8 mouse cellular contexts compared by ENCODE assay signal in genomic region chr1:136624146-136625018, GRCm38 (mm10). TPM values are rescaled to one million over a fixed set of nuclear protein-coding genes. Genes with fewer than 3 reads are reported as not detected.
DNase-seq lines count a peak whose midpoint lies in the region; ATAC-seq lines count a peak whose summit lies in the region.

Zfp281 (plus strand) TSS chr1:136624901.

- peak within 1 kb of the TSS; percentile 96 for H3K9ac ChIP-seq in heart, embryonic 13.5 days
- peak within 1 kb of the TSS; percentile 93 for H3K9ac ChIP-seq in liver, embryonic 12.5 days
- peak within 1 kb of the TSS; percentile 94 for H3K9ac ChIP-seq in stomach, embryonic 15.5 days

- no peaks in the 10 kb centered on the region for H3K27me3 ChIP-seq in heart, embryonic 13.5 days (replicated peaks)
- H3K27me3 ChIP-seq in liver, embryonic 12.5 days (replicated peaks), result no peaks in the 10 kb centered on the region
- H3K27me3 ChIP-seq in stomach, embryonic 15.5 days (replicated peaks), result no peaks in the 10 kb centered on the region

- ATAC-seq in heart, embryonic 13.5 days (ENCODE audit: extremely low read depth, insufficient number of reproducible peaks, low FRiP score, low TSS enrichment), result peak; percentile 96
- peak; percentile 97 for ATAC-seq in liver, embryonic 12.5 days
- ATAC-seq in stomach, embryonic 15.5 days (ENCODE audit: insufficient read depth, low FRiP score, low read depth), result peak; percentile 98

- H3K27ac ChIP-seq in brown adipose tissue, adult 24 weeks (replicated peaks; ENCODE audit: low read depth, low read length), result peak within 1 kb of the TSS; percentile 48
- H3K27ac ChIP-seq in heart, embryonic 13.5 days (replicated peaks), result peak within 1 kb of the TSS; percentile 92
- H3K27ac ChIP-seq in liver, embryonic 12.5 days, result peak within 1 kb of the TSS; percentile 81
- H3K27ac ChIP-seq in stomach, embryonic 15.5 days, result peak within 1 kb of the TSS; percentile 90

- H3K9me3 ChIP-seq in heart, embryonic 13.5 days, result no peaks in the 10 kb centered on the region
- H3K9me3 ChIP-seq in liver, embryonic 12.5 days (replicated peaks), result no peaks in the 10 kb centered on the region
- no peaks in the 10 kb centered on the region for H3K9me3 ChIP-seq in stomach, embryonic 15.5 days

- peaks cover 14% of the 10 kb centered on the region for H3K4me1 ChIP-seq in brown adipose tissue, adult 24 weeks (ENCODE audit: control insufficient read depth, insufficient read depth, insufficient read length, low read length)
- H3K4me1 ChIP-seq in heart, embryonic 13.5 days, result peaks cover 39% of the 10 kb centered on the region
- peaks cover 37% of the 10 kb centered on the region for H3K4me1 ChIP-seq in liver, embryonic 12.5 days
- H3K4me1 ChIP-seq in stomach, embryonic 15.5 days, result peaks cover 13% of the 10 kb centered on the region

- peak within 1 kb of the TSS; percentile 95 for H3K4me2 ChIP-seq in heart, embryonic 13.5 days
- H3K4me2 ChIP-seq in liver, embryonic 12.5 days, result peak within 1 kb of the TSS; percentile 96
- H3K4me2 ChIP-seq in stomach, embryonic 15.5 days, result peak within 1 kb of the TSS; percentile 79

- peaks cover 21% of the 10 kb centered on the region for H3K36me3 ChIP-seq in heart, embryonic 13.5 days
- H3K36me3 ChIP-seq in liver, embryonic 12.5 days, result peaks cover 25% of the 10 kb centered on the region
- H3K36me3 ChIP-seq in stomach, embryonic 15.5 days, result no peaks in the 10 kb centered on the region

- peak within 1 kb of the TSS; percentile 98 for H3K4me3 ChIP-seq in brown adipose tissue, adult 24 weeks (ENCODE audit: insufficient read depth, low read depth, low read length)
- peak within 1 kb of the TSS; percentile 95 for H3K4me3 ChIP-seq in heart, embryonic 13.5 days
- peak within 1 kb of the TSS; percentile 96 for H3K4me3 ChIP-seq in liver, embryonic 12.5 days
- peak within 1 kb of the TSS; percentile 76 for H3K4me3 ChIP-seq in stomach, embryonic 15.5 days (replicated peaks)

- DNase-seq in CD4-positive, CD25-positive, alpha-beta regulatory T cell, adult 2 months (ENCODE audit: low read depth, low spot score), result peak; percentile 97
- peak; percentile 47 for DNase-seq in fat pad, adult 2 months (ENCODE audit: extremely low read depth, low read depth, low spot score)
- peak; percentile 98 for DNase-seq in kidney, postnatal 10 days
- DNase-seq in natural killer cell, adult 2 months (ENCODE audit: low spot score in 2 of 2), result peak; percentile 86 to 90

- 2% methylated on average over 45 of the region's 45 CpGs for WGBS in heart, embryonic 13.5 days
- WGBS in liver, embryonic 12.5 days (ENCODE audit: insufficient replicate concordance), result 2% methylated on average over 45 of the region's 45 CpGs
- 1% methylated on average over 45 of the region's 45 CpGs for WGBS in stomach, embryonic 15.5 days

RNA-seq across cellular contexts. Expression of gene Zfp281, which starts in this region (rescaled TPM):
- polyA plus RNA-seq in brown adipose tissue, adult 24 weeks (2012; ENCODE audit: insufficient read depth, insufficient read length, missing spikeins), result 4.3 TPM in 2 replicates
- 12.4 TPM in 2 replicates for polyA plus RNA-seq in heart, embryonic 13.5 days (2015; fragmentation: Nextera tagmentation; extraction: Ambion mirVana)
- polyA plus RNA-seq in liver, embryonic 12.5 days (2016; fragmentation: Nextera tagmentation; extraction: Ambion mirVana), result 11.9 and 12.3 TPM in 2 replicates
- 16.0 and 16.7 TPM in 2 replicates for polyA plus RNA-seq in stomach, embryonic 15.5 days (2015; fragmentation: Nextera tagmentation; extraction: Ambion mirVana)

Comparison
In these comparisons a context has a peak if more than half of its experiments do, and no peak if none do; other contexts are left out.
1. Peak in every context shown above with its lines: DNase-seq, ATAC-seq, H3K4me3 ChIP-seq and H3K27ac ChIP-seq.
2. DNase-seq: peak in every context shown above with its lines; median percentile 98 in kidney, postnatal 10 days; 97 in CD4-positive, CD25-positive, alpha-beta regulatory T cell, adult 2 months; 88 in natural killer cell, adult 2 months; 47 in fat pad, adult 2 months.